Mouse (Mus musculus) intestine, embryonic 16.5 days (tissue): ENCODE data around the gene Sp9. TPM values are rescaled to one million over a fixed set of nuclear protein-coding genes. Genes with fewer than 3 reads are reported as not detected.

Experiments used
- ATAC-seq: fragments of 200-750 bp; cut with Nextera tagmentation; 2 replicates; pipeline ENCODE4 v1.8.0; 2017; ENCODE audit warnings: moderate TSS enrichment, moderate library complexity
- H3K27ac ChIP-seq: fragments of 300-500 bp; sonication (generic); 2 replicates; pipeline ENCODE4 v1.5.1; 2014; ENCODE audit warnings: mild to moderate bottlenecking, low read length
- H3K27me3 ChIP-seq: fragments of 300-500 bp; sonication (generic); replicated peaks from 2 replicates; pipeline ENCODE4 v1.6.1; 2014; ENCODE audit warnings: low read length, control low read depth, mixed read lengths; ENCODE audit not compliant: control insufficient read depth, insufficient read depth
- H3K36me3 ChIP-seq: fragments of 300-500 bp; sonication (generic); 2 replicates; pipeline ENCODE4 v1.6.1; 2014; ENCODE audit warnings: low read length, control low read depth; ENCODE audit not compliant: control insufficient read depth, insufficient read depth
- H3K4me1 ChIP-seq: fragments of 300-500 bp; sonication (generic); 2 replicates; pipeline ENCODE4 v1.6.1; 2014; ENCODE audit warnings: low read length, control low read depth, mixed read lengths; ENCODE audit not compliant: control insufficient read depth, insufficient read depth
- H3K4me2 ChIP-seq: fragments of 300-500 bp; sonication (generic); 2 replicates; pipeline ENCODE4 v1.6.1; 2014; ENCODE audit warnings: low read depth, low read length, control low read depth
- H3K4me3 ChIP-seq: fragments of 300-500 bp; sonication (generic); 2 replicates; pipeline ENCODE4 v1.5.1; 2014; ENCODE audit warnings: mild to moderate bottlenecking, low read length
- H3K9ac ChIP-seq: fragments of 300-500 bp; sonication (generic); 2 replicates; pipeline ENCODE4 v1.6.1; 2014; ENCODE audit warnings: low read depth, low read length
- H3K9me3 ChIP-seq: fragments of 300-500 bp; sonication (generic); 2 replicates; pipeline ENCODE4 v1.6.1; 2016; ENCODE audit warnings: low read length, control low read depth; ENCODE audit not compliant: control insufficient read depth
- WGBS: fragments of 180-500 bp; shearing (Covaris S2); extraction: QIAGEN DNeasy Blood & Tissue Kit; methylation state at CpG from one replicate; pipeline ENCODE4 v1.1.7; 2014; 5-methylcytosine and 5-hydroxymethylcytosine counted together
- polyA plus RNA-seq: library from polyadenylated mRNA; unstranded; fragments of >200 nt; fragmentation: Nextera tagmentation; extraction: Ambion mirVana; gene quantifications from 2 replicates; pipeline ENCODE4 v1.2.1, GENCODE M21; 2015

Gene Sp9
- polyA plus RNA-seq, 1 experiment from 2014 or later, result not detected

- no peaks in the 10 kb centered on the region for H3K36me3 ChIP-seq
- H3K4me3 ChIP-seq, result no peak overlapping the region
- 9% methylated on average over 3 of the region's 3 CpGs for WGBS
- no peak overlapping the region for H3K27ac ChIP-seq
- H3K9ac ChIP-seq, result no peak overlapping the region
- no peak overlapping the region for H3K4me2 ChIP-seq
- H3K9me3 ChIP-seq, result no peaks in the 10 kb centered on the region
- no peak for ATAC-seq
- H3K4me1 ChIP-seq, result peaks cover 17% of the 10 kb centered on the region; the same call in 1 of the 2 replicates
- H3K27me3 ChIP-seq, result peaks cover 79% of the 10 kb centered on the region
These were observed 4.5 kb upstream of the Sp9 start for GRCm38 (mm10) chr2:73267231-73267630.

GRCm38 (mm10) chr2:73267818-73268217 lies 3.9 kb upstream of the Sp9 start:
- Histone ChIP-seq H3K27me3 (peaks cover 81% of the 10 kb centered on the region), H3K4me2 (no peak overlapping the region), H3K4me1 (peaks cover 23% of the 10 kb centered on the region), H3K9me3 (no peaks in the 10 kb centered on the region), H3K9ac (no peak overlapping the region), H3K27ac (no peak overlapping the region), H3K36me3 (no peaks in the 10 kb centered on the region), H3K4me3 (no peak overlapping the region)
- no peak for ATAC-seq
- WGBS, result 4% methylated on average over 4 of the region's 4 CpGs

- Histone ChIP-seq H3K4me2 (no peak overlapping the region), H3K4me1 (peaks cover 26% of the 10 kb centered on the region), H3K27ac (no peak overlapping the region), H3K9me3 (no peaks in the 10 kb centered on the region), H3K4me3 (no peak overlapping the region), H3K9ac (no peak overlapping the region), H3K27me3 (peaks cover 80% of the 10 kb centered on the region), H3K36me3 (no peaks in the 10 kb centered on the region)
- ATAC-seq, result no peak
- 3% methylated on average over 12 of the region's 12 CpGs for WGBS
These were observed 3.4 kb upstream of the Sp9 start for GRCm38 (mm10) chr2:73268281-73268680.

- ATAC-seq, result no peak
- Histone ChIP-seq H3K9me3 (no peaks in the 10 kb centered on the region), H3K4me2 (no peak overlapping the region), H3K4me3 (no peak overlapping the region), H3K4me1 (peaks cover 25% of the 10 kb centered on the region), H3K36me3 (no peaks in the 10 kb centered on the region), H3K27ac (no peak overlapping the region), H3K27me3 (peaks cover 80% of the 10 kb centered on the region), H3K9ac (no peak overlapping the region)
- 10% methylated on average over 8 of the region's 8 CpGs for WGBS
These were observed 2.8 kb upstream of the Sp9 start for GRCm38 (mm10) chr2:73268836-73269395.

DNA sequence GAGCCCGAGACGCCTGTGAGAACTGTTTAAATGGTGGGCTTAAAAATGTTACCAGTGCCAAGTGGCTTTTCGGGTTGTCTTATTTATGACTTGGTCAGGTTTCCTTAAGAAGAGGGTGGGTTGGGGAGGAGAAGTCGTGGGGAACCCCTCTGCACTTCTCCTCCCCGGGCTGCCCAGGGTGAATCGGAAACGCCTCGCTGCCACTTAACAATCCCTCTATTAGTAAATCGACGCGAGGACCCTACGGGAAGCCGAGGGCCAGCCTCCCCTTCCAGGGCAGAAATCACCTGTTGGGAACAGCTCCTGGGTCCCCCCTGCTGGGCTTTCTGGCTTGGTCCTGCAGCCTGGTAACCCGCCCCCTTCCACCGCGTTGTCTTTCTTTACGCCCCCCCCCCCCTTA lies 2.1 kb upstream of the Sp9 start:
- ATAC-seq, result no peak
- H3K4me1 ChIP-seq, result peaks cover 27% of the 10 kb centered on the region

GRCm38 (mm10) chr2:73270071-73270592 lies 1.6 kb upstream of the Sp9 start:
- Histone ChIP-seq H3K4me1 (peaks cover 27% of the 10 kb centered on the region), H3K4me2 (no peak overlapping the region)
- 3% methylated on average over 14 of the region's 14 CpGs for WGBS

More for the DNA sequence above, 2.1 kb upstream of the Sp9 start:
- WGBS, result 2% methylated on average over 16 of the region's 17 CpGs
- Histone ChIP-seq H3K9me3 (no peaks in the 10 kb centered on the region), H3K27ac (no peak overlapping the region), H3K27me3 (peaks cover 81% of the 10 kb centered on the region), H3K4me3 (no peak overlapping the region), H3K9ac (no peak overlapping the region), H3K4me2 (no peak overlapping the region), H3K36me3 (no peaks in the 10 kb centered on the region)

GRCm38 (mm10) chr2:73270593-73271458 lies 899 bp upstream of the Sp9 start:
- Histone ChIP-seq H3K9ac (no peak overlapping the region), H3K4me3 (no peak overlapping the region; the same call in 1 of the 2 replicates), H3K36me3 (no peaks in the 10 kb centered on the region), H3K27me3 (peaks cover 73% of the 10 kb centered on the region), H3K27ac (no peak overlapping the region), H3K4me2 (no peak overlapping the region), H3K4me1 (peaks cover 27% of the 10 kb centered on the region), H3K9me3 (no peaks in the 10 kb centered on the region)
- ATAC-seq, result no peak
- WGBS, result 2% methylated on average over 38 of the region's 38 CpGs

More at GRCm38 (mm10) chr2:73270071-73270592, 1.6 kb upstream of the Sp9 start:
- Histone ChIP-seq H3K27ac (no peak overlapping the region), H3K27me3 (peaks cover 79% of the 10 kb centered on the region), H3K9me3 (no peaks in the 10 kb centered on the region), H3K36me3 (no peaks in the 10 kb centered on the region), H3K4me3 (no peak overlapping the region), H3K9ac (no peak overlapping the region)
- ATAC-seq, result no peak

GRCm38 (mm10) chr2:73272351-73273248 lies 875 bp downstream of the Sp9 start:
- Histone ChIP-seq H3K4me1 (peaks cover 31% of the 10 kb centered on the region), H3K4me3 (peak overlapping the region; percentile 42), H3K27me3 (peaks cover 71% of the 10 kb centered on the region), H3K4me2 (peak overlapping the region; percentile 69), H3K36me3 (no peaks in the 10 kb centered on the region), H3K9me3 (no peaks in the 10 kb centered on the region), H3K9ac (peak overlapping the region; percentile 19; the same call in 1 of the 2 replicates), H3K27ac (no peak overlapping the region)
- WGBS, result under 1% methylated on average over 55 of the region's 55 CpGs
- ATAC-seq, result no peak
